Mouse (Mus musculus) ovary, postnatal 36 days (tissue): ENCODE results near the gene Ngef.
"Not testable (repeated sequence)": the region's sequence is repeated elsewhere in the genome, so short reads cannot be mapped to it uniquely, and the experiment has no call there.

Experiments used
- DNase-seq: peaks from one replicate; pipeline ENCODE4 v3.0.0; 2022; ENCODE audit warnings: low spot score, mixed read lengths

Gene Ngef

GRCm38 (mm10) chr1:87472576-87472975 lies 101.1 kb downstream of the Ngef start:
- no peak for DNase-seq

- DNase-seq = no peak
Measured at GRCm38 (mm10) chr1:87471914-87472313, 101.8 kb downstream of the Ngef start.

GRCm38 (mm10) chr1:87469971-87470370 lies 103.7 kb downstream of the Ngef start, which contains the start of gene Snorc:
Snorc (plus strand) TSS chr1:87470271.
- not testable (repeated sequence) for DNase-seq

- DNase-seq = no peak
Measured at GRCm38 (mm10) chr1:87468321-87468720, 105.3 kb downstream of the Ngef start.

- no peak for DNase-seq
Measured at GRCm38 (mm10) chr1:87467469-87467868, 106.2 kb downstream of the Ngef start.

- DNase-seq = not testable (repeated sequence)
Measured at GRCm38 (mm10) chr1:87459856-87460255, 113.8 kb downstream of the Ngef start.

- no peak for DNase-seq
Measured at GRCm38 (mm10) chr1:87458045-87458444, 115.6 kb downstream of the Ngef start.

GRCm38 (mm10) chr1:87456425-87456824 lies 117.2 kb downstream of the Ngef start:
- DNase-seq = no peak

GRCm38 (mm10) chr1:87449432-87449831 lies 124.2 kb downstream of the Ngef start:
- no peak for DNase-seq

- peak; percentile 46 for DNase-seq
Measured at GRCm38 (mm10) chr1:87447183-87448104, 126.2 kb downstream of the Ngef start.

- no peak for DNase-seq
Measured at GRCm38 (mm10) chr1:87436583-87436982, 137.1 kb downstream of the Ngef start.

- no peak for DNase-seq
Measured at GRCm38 (mm10) chr1:87435125-87435524, 138.5 kb downstream of the Ngef start.
